Mouse (Mus musculus) olfactory bulb, adult 2 months (tissue): ENCODE results near the gene Opcml.

ENCODE experiments used
- CTCF ChIP-seq: fragments of 200-500 bp; IDR thresholded peaks from 2 replicates; pipeline ENCODE4 v1.5.1; 2012; ENCODE audit warnings: low read depth, mild to moderate bottlenecking, low read length, moderate library complexity; ENCODE audit not compliant: insufficient read depth
- POLR2A ChIP-seq: fragments of 200-500 bp; IDR thresholded peaks from 2 replicates; pipeline ENCODE4 v1.6.1; 2012; ENCODE audit warnings: mild to moderate bottlenecking, low read depth, low read length, moderate library complexity; ENCODE audit not compliant: insufficient read depth

DNA sequence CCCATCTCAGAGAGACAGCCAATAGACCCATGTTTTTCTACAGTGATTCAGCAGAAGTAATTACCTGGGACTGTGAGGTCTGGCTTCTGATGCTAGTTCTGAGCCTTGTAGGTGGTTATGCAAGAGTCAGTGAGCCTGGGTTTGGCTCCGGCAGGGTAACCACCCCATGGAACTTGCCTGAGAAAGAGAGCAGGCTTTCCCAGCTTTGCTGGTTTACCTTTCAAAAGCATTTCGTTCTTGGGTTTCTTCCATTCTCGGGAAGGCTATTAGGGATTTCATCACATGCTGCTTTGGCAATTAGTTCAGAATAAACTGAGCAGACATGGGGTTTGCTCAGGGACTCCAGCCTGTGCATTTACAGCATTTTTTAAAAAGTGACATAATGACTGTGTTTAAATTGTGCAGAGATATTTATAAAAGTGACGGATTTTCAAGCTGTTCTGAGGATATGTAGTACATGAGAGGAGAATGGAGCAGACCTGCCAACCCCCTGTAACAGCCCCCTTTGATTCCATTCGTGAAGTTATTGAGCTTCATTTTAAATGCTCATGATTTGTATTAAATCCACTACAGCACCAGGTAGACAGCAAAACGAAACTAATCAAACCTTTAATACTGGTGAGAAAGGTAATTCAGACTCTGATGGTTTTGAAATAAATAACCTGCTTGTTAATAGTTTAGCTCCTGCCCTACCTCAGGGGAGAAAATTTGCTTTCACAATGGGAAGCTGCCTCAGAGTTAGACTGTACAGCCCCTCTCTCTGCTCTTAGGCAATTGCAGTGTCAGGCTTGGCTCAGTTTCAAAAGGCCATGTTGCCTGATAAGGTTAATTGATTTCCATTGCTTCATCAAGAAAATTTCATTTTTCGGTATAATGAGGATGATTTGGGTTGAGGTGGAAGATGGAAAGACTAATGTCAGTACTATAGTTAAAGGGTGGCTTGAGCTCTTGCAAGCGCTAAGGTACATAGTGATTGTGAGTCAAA is 196.3 kb downstream of the Opcml start:
- TF ChIP-seq CTCF (no peak), POLR2A (no peak)
